Mouse (Mus musculus): ENCODE data around the gene Nolc1. TPM values are rescaled to one million over a fixed set of nuclear protein-coding genes. Genes with fewer than 3 reads are reported as not detected.

Gene Nolc1
- polyA plus RNA-seq, 1 experiment, result 3.1 TPM

DNA sequence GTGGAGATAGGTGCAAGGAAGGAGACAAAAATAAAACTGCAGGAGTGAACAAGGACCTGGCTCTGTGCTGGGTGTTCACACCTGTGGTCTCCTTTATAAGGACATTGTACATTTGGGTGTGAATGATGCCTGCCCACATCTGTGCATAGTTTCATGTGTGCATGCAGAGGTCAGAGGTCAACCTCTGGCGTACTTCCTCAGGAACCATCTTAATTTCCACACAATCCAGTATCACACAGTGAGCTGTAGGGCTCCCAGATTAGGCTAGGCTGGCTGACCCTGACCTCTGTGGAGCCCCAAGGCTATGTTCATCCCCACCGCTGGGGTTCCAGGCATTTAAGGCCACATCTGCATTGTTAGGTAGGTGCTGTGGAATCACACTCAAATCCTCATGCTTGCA, 28.2 kb upstream of the Nolc1 start:
- Histone ChIP-seq H3K27me3 (ENCODE audit: control insufficient read depth) (peaks cover 41% of the 10 kb centered on the region), H3K4me3 (replicated peaks) (no peak overlapping the region), H3K4me1 (ENCODE audit: control insufficient read depth) (peaks cover 49% of the 10 kb centered on the region), H3K36me3 (ENCODE audit: control insufficient read depth) (peaks cover under 1% of the 10 kb centered on the region; the same call in 1 of the 2 replicates), H3K9me3 (ENCODE audit: control insufficient read depth, low read length) (no peaks in the 10 kb centered on the region)
- TF ChIP-seq GATA1 (IDR thresholded peaks at IDR 0.05; ENCODE audit: low read length), result no peak
- no peak for TF ChIP-seq TAL1 (IDR thresholded peaks at IDR 0.05; ENCODE audit: low read length)

DNA sequence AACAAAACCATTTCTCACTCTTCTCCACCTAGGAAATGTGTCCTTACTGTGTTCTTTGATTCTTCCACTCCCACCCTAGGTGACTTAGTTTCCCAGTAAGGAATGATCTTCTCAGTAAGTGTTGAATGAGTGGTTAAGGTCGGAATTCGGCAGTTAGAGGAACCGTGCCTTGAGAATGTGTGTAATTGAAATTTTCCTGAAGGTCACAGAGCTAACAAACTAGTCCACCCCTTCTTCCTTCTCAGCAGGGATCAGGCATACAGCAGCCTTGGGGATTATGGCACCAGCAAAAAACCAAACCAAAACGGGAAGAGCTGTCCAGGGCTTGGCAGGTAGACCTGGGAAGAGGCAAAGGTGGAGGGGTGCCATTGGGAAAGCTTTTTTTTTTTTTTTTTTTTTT, 26.5 kb upstream of the Nolc1 start:
- Histone ChIP-seq H3K4me1 (ENCODE audit: control insufficient read depth) (peaks cover 38% of the 10 kb centered on the region), H3K4me3 (replicated peaks) (no peak overlapping the region), H3K36me3 (ENCODE audit: control insufficient read depth) (no peaks in the 10 kb centered on the region), H3K27me3 (ENCODE audit: control insufficient read depth) (peaks cover 41% of the 10 kb centered on the region), H3K9me3 (ENCODE audit: control insufficient read depth, low read length) (no peaks in the 10 kb centered on the region)
- TF ChIP-seq GATA1 (IDR thresholded peaks at IDR 0.05; ENCODE audit: low read length) (no peak), TAL1 (IDR thresholded peaks at IDR 0.05; ENCODE audit: low read length) (no peak)

DNA sequence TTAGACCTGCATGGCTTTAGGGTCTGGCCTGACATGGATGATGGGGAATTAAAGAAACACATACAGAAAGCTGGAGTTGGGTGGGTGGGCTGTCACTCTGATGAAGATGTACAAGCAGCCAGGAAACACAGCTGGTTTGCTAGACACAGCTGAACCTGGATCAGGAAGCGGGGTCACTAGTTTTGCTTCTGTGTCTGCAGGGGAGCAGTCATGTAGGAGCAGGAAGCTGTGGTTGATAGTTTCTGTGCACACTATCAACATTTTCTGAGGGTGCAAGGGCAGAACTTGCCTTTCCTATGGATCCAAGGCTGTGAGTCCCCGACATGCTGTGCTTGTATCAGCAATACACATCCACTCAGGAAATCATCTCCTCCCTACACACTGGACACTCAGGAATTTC, 25.2 kb upstream of the Nolc1 start:
- Histone ChIP-seq H3K4me1 (ENCODE audit: control insufficient read depth) (peaks cover 27% of the 10 kb centered on the region), H3K27me3 (ENCODE audit: control insufficient read depth) (peaks cover 32% of the 10 kb centered on the region), H3K36me3 (ENCODE audit: control insufficient read depth) (no peaks in the 10 kb centered on the region), H3K4me3 (replicated peaks) (no peak overlapping the region), H3K9me3 (ENCODE audit: control insufficient read depth, low read length) (no peaks in the 10 kb centered on the region)
- TF ChIP-seq TAL1 (IDR thresholded peaks at IDR 0.05; ENCODE audit: low read length) (no peak), GATA1 (IDR thresholded peaks at IDR 0.05; ENCODE audit: low read length) (no peak)

DNA sequence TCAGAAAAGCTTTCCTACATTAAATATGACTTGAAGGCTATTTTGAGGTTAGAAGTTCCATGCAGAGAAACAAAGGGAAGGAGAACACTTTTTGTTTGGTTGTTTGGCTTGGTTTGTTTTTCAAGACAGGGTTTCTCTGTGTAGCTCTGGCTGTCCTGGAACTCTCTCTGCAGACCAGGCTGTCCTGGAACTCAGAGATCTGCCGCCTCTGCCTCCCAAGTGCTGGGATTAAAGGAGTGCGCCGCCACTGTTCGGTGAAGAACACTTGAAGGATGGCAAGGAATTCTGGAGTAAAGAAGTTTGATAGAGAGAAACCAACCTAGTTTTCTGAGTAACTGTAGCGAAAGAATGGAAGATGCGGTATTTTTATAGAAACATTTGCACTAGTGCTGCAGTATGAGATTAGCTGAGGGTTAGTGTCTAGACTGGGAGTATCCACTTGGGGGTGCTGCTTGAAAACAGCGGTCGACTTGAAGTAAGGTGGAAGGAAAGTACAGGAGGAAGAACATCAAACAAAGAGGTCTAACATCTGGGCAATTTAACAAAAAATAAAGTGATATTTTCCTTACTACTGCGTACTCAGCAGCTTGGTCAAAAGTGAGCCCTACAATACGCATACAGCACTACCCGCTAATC, 19.8 kb upstream of the Nolc1 start:
- TF ChIP-seq TAL1 (IDR thresholded peaks at IDR 0.05; ENCODE audit: low read length) (no peak), GATA1 (IDR thresholded peaks at IDR 0.05; ENCODE audit: low read length) (no peak)
- Histone ChIP-seq H3K4me1 (ENCODE audit: control insufficient read depth) (peaks cover 54% of the 10 kb centered on the region), H3K36me3 (ENCODE audit: control insufficient read depth) (peaks cover 18% of the 10 kb centered on the region), H3K9me3 (ENCODE audit: control insufficient read depth, low read length) (peaks cover 4% of the 10 kb centered on the region), H3K4me3 (replicated peaks) (peak overlapping the region; percentile 98), H3K27me3 (ENCODE audit: control insufficient read depth) (no peaks in the 10 kb centered on the region)

DNA sequence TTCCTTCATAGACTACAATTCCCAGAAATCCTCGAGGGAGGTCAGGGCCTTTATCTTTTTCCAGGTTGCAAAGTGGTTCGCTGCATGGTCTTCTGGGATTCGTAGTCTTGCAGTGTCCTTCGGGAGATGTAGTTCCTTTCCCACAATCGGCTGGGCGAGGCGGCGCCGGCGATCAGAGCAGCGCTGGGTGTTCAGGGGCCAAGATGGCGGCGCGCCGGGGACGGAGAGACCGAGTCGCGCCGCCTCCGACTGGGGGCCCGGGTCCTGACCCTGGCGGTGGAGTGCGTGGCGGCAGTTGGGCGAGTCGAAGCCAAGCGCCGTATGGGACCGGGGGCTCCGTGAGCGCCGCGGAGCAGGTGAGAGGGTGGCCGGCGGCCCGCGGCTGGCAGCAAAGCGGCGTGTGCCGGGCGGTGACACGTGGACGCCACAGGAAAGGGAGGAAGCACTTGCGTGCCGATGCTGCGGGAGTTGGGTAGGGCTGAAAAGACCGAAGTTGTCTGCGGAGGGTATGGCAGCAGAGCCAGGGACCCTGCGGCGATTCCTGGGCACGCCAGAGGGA, 19.2 kb upstream of the Nolc1 start:
- peaks cover 24% of the 10 kb centered on the region for H3K36me3 ChIP-seq (ENCODE audit: control insufficient read depth)
- peaks cover 4% of the 10 kb centered on the region for H3K9me3 ChIP-seq (ENCODE audit: control insufficient read depth, low read length)
- no peaks in the 10 kb centered on the region for H3K27me3 ChIP-seq (ENCODE audit: control insufficient read depth)
- TF ChIP-seq TAL1 (IDR thresholded peaks at IDR 0.05; ENCODE audit: low read length) (no peak), GATA1 (IDR thresholded peaks at IDR 0.05; ENCODE audit: low read length) (peak; percentile 86)
- peak overlapping the region; percentile 98 for H3K4me3 ChIP-seq (replicated peaks)
- peaks cover 60% of the 10 kb centered on the region for H3K4me1 ChIP-seq (ENCODE audit: control insufficient read depth)

DNA sequence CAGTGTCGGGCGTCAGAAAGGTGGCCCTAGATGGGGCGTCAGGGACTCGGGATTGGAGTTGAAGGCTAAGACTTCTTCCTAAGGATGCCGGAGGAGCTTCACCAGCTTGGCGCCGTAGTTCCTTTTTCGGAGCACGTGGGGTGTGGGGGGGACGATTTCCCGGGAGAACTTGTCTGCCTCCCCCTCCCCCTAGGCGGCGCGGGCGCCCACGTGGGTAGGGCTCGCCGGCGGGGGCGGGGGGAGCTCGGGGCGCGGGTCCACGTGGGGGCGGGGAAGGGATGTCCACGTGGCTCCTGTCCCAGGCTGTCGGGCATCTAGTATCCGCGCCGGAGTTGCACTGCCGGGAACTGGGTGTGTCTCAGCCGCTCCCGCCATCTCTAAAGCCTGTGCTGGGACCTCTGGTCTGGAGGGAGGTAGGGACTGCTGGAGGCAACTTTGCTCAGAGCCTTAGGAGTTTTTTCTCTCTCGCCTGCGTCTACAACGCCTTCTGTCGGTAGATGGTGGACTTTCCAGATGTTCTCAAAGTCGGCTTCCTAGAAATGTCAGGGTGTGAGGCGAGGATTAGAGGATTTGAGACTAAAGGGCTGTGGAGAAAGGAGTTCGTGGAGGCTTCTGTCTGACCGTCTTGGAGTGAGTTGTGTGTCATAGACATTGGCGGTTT, 18.6 kb upstream of the Nolc1 start:
- no peaks in the 10 kb centered on the region for H3K27me3 ChIP-seq (ENCODE audit: control insufficient read depth)
- peaks cover 4% of the 10 kb centered on the region for H3K9me3 ChIP-seq (ENCODE audit: control insufficient read depth, low read length)
- H3K4me1 ChIP-seq (ENCODE audit: control insufficient read depth), result peaks cover 66% of the 10 kb centered on the region
- TF ChIP-seq GATA1 (IDR thresholded peaks at IDR 0.05; ENCODE audit: low read length) (no peak), TAL1 (IDR thresholded peaks at IDR 0.05; ENCODE audit: low read length) (no peak)
- peaks cover 30% of the 10 kb centered on the region for H3K36me3 ChIP-seq (ENCODE audit: control insufficient read depth)
- H3K4me3 ChIP-seq (replicated peaks), result peak overlapping the region; percentile 98

DNA sequence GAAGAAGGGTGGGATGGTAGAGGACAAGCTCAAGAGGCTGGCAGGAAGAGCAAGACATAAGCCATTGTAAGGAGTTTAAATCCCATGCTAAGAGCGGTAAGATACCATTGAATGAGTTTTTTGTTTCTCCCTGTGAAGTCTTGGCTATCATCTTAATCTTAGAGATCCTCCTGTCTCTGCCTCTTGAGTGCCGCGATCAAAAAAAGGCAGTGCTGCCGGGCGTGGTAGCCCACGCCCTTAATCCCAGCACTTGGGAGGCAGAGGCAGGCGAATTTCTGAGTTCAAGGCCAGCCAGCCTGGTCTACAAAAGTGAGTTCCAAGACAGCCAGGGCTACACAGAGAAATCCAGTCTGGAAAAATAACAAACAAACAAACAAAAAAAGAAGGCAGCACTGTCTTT, 17.2 kb upstream of the Nolc1 start:
- H3K27me3 ChIP-seq (ENCODE audit: control insufficient read depth), result no peaks in the 10 kb centered on the region
- peaks cover 4% of the 10 kb centered on the region for H3K9me3 ChIP-seq (ENCODE audit: control insufficient read depth, low read length)
- peaks cover 44% of the 10 kb centered on the region for H3K36me3 ChIP-seq (ENCODE audit: control insufficient read depth)
- TF ChIP-seq TAL1 (IDR thresholded peaks at IDR 0.05; ENCODE audit: low read length) (no peak), GATA1 (IDR thresholded peaks at IDR 0.05; ENCODE audit: low read length) (no peak)
- H3K4me1 ChIP-seq (ENCODE audit: control insufficient read depth), result peaks cover 74% of the 10 kb centered on the region
- peak overlapping the region; percentile 98 for H3K4me3 ChIP-seq (replicated peaks)

DNA sequence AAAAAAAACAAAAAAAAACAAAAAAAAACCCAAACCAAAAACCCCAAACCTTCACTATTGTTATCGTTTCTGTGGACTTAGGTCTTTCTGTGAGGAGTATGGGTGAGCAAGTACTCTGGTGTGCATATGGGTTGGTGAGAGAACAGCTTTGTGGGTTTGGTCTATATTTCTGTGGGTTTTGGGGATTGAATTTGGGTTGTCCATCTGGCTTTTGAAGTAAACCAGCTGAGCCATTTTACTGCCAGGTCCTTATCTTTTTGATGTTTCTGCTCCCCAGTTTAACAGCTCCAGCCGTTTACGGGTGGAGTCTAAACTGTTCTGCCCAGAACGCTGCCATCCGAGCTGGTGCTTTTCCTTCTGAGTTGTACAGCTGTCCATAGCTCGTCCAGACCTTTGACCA, 14.8 kb upstream of the Nolc1 start:
- TF ChIP-seq TAL1 (IDR thresholded peaks at IDR 0.05; ENCODE audit: low read length), result no peak
- TF ChIP-seq GATA1 (IDR thresholded peaks at IDR 0.05; ENCODE audit: low read length), result no peak
- Histone ChIP-seq H3K27me3 (ENCODE audit: control insufficient read depth) (no peaks in the 10 kb centered on the region), H3K9me3 (ENCODE audit: control insufficient read depth, low read length) (peaks cover 4% of the 10 kb centered on the region), H3K4me1 (ENCODE audit: control insufficient read depth) (peaks cover 73% of the 10 kb centered on the region), H3K36me3 (ENCODE audit: control insufficient read depth) (peaks cover 67% of the 10 kb centered on the region), H3K4me3 (replicated peaks) (peak overlapping the region; percentile 55)

DNA sequence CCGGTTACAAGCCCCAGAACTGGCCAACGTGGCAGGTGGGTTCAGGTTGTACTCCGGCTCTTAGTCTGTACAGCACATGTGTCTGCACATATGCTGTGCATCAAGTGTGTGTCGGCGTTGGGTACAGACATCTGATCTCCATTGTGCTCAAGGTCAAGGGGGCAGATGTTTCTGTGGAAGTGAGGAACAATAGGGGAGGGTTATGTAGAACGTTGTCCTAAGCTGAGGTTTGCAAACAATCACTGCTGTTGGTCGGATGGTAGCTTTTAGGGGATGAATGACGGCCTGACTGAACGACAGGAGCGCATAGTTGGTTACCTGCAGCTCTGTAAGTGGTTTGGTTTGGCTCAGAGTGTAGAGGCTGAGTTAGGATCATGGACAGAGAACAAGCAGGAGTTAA, 7.6 kb upstream of the Nolc1 start:
- H3K4me1 ChIP-seq (ENCODE audit: control insufficient read depth), result peaks cover 24% of the 10 kb centered on the region
- H3K4me3 ChIP-seq (replicated peaks), result no peak overlapping the region
- TF ChIP-seq TAL1 (IDR thresholded peaks at IDR 0.05; ENCODE audit: low read length) (no peak), GATA1 (IDR thresholded peaks at IDR 0.05; ENCODE audit: low read length) (no peak)
- H3K9me3 ChIP-seq (ENCODE audit: control insufficient read depth, low read length), result no peaks in the 10 kb centered on the region
- H3K36me3 ChIP-seq (ENCODE audit: control insufficient read depth), result peaks cover 98% of the 10 kb centered on the region
- no peaks in the 10 kb centered on the region for H3K27me3 ChIP-seq (ENCODE audit: control insufficient read depth)

All from erythroblast, embryonic 14.5 days (primary cell).